Mouse (Mus musculus): ENCODE measurements around the gene Glul.

DNA sequence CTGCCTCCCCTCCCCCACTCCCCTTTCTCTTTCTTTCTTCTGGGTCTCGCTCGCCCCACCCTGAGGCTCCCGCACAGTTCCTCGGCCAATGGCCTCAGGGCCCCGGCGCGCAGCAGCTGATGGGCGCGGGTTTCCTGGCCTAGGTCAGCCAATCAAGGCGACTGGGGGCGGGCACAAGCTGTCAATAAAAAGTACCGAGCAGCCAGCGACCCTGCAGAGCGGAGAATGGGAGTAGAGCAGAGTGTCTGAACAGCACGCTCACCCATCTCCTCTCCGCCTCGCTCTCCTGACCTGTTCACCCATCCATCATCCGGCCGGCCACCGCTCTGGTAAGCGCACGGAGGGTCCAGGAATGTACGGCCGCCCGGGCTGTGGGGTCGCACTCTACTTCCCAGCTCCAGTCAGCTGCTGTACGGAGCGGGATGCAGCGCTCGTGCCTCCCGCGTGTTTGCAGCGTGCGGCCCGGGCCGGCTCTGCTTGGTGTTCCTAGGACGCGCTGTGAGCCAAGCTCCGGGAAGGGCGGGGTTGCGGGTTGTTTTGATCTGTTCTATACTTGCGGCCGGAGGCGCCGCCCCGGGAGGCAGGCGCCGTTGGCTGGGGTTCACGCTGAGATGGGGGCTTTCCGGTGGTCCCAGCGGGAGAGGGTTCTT, at the start of gene Glul, which contains the start of gene Teddm2:
- no peak for TF ChIP-seq CTCF (IDR thresholded peaks at IDR 0.05; ENCODE audit: control insufficient read depth, insufficient read depth, low read length)
- peak; percentile 99 for TF ChIP-seq POLR2A (IDR thresholded peaks at IDR 0.05; ENCODE audit: borderline replicate concordance, control insufficient read depth, low read depth, low read length)

Measured in bone marrow, adult 2 months (tissue).